Mouse (Mus musculus) brain, embryonic 14.5 days (tissue): ENCODE data around the gene Gk5. TPM values are rescaled to one million over a fixed set of nuclear protein-coding genes. Genes with fewer than 3 reads are reported as not detected.
"Not testable (repeated sequence)": the region's sequence is repeated elsewhere in the genome, so short reads cannot be mapped to it uniquely, and the experiment has no call there.

ENCODE experiments used
- DNase-seq: peaks from one replicate; pipeline ENCODE4 v3.0.0-alpha.2; 2011; ENCODE audit warnings: low read depth
- CTCF ChIP-seq: fragments of 200-500 bp; IDR thresholded peaks from 2 replicates; pipeline ENCODE4 v1.5.1; 2012; ENCODE audit warnings: inconsistent platforms, mild to moderate bottlenecking, moderate library complexity, borderline replicate concordance; ENCODE audit not compliant: insufficient read depth, insufficient read length; ENCODE audit errors: extremely low read depth
- POLR2A ChIP-seq: fragments of 200-500 bp; IDR thresholded peaks from 2 replicates; pipeline ENCODE4 v1.6.1; 2012; ENCODE audit warnings: mild to moderate bottlenecking, inconsistent platforms, borderline replicate concordance; ENCODE audit not compliant: poor library complexity, insufficient read depth, insufficient read length, severe bottlenecking; ENCODE audit errors: extremely low read depth
- polyA plus RNA-seq: library from polyadenylated mRNA; depleted of rRNA; stranded (reverse); fragments of >200 nt; gene quantifications from 2 replicates; pipeline ENCODE4 v1.2.3, GENCODE M21; 2012

The Gk5 gene
- polyA plus RNA-seq, 1 experiment: 3.4 TPM

GRCm38 (mm10) chr9:96152801-96153200, 33.6 kb downstream of the Gk5 start:
- DNase-seq: no peak
- TF ChIP-seq CTCF (no peak), POLR2A (no peak)

- TF ChIP-seq POLR2A: no peak
- TF ChIP-seq CTCF: no peak
Observed at GRCm38 (mm10) chr9:96158431-96158830, 39.3 kb downstream of the Gk5 start.

DNA sequence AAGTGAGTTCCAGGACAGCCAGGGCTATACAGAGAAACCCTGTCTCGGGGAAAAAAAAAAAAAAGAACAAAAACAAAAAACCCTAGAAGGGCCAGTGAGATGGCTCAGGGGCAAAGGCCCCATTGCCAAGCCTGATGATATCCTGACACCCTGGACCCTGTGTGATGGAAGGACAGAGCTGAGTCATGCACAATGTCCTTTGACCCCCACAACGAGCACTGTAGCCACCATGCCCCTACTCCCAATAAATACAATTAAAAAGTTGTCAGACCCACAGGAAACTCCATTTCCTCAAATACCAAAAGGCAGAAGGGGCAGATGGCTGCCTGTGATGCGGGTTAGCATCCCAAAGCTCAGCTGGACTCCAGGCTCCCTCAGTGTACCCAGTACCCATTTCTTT, 39.9 kb downstream of the Gk5 start:
- TF ChIP-seq POLR2A: no peak
- TF ChIP-seq CTCF: no peak
- no peak for DNase-seq

More at GRCm38 (mm10) chr9:96158431-96158830, 39.3 kb downstream of the Gk5 start:
- no peak for DNase-seq

- TF ChIP-seq CTCF: no peak
- no peak for TF ChIP-seq POLR2A
- DNase-seq: no peak
Observed at GRCm38 (mm10) chr9:96160767-96161166, 41.6 kb downstream of the Gk5 start.

GRCm38 (mm10) chr9:96162421-96162820, 43.3 kb downstream of the Gk5 start:
- TF ChIP-seq POLR2A (no peak), CTCF (no peak)
- DNase-seq: peak; percentile 3

GRCm38 (mm10) chr9:96163443-96163842, 44.3 kb downstream of the Gk5 start:
- TF ChIP-seq POLR2A: no peak
- no peak for TF ChIP-seq CTCF

DNA sequence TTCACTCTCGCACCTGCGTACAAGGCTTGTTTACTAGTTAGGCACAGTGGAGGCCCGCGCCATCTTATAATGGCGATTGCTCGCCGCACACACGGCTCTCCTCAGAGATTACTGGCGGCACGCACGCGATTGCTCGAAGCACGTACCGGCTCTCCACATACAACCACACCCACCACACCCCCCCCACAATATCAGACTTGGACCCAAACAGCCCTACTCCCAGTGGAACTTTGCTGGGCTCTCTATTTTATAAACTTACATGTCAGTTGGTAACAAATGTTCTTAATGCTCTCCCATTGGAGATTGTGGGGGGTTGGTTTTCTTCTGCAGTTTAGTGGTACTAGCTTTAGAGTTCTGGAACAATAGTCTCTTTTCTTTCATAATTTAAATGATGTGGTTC, 44.8 kb downstream of the Gk5 start:
- DNase-seq: not testable (repeated sequence)

More at GRCm38 (mm10) chr9:96163443-96163842, 44.3 kb downstream of the Gk5 start:
- DNase-seq: no peak

- no peak for TF ChIP-seq POLR2A
- TF ChIP-seq CTCF: peak; percentile 89; the same call in 1 of the 2 replicates
- peak; percentile 67 for DNase-seq
Observed at GRCm38 (mm10) chr9:96167168-96167585, 48.0 kb downstream of the Gk5 start.

GRCm38 (mm10) chr9:96170600-96170999, 51.4 kb downstream of the Gk5 start:
- no peak for TF ChIP-seq POLR2A
- no peak for TF ChIP-seq CTCF
- no peak for DNase-seq

DNA sequence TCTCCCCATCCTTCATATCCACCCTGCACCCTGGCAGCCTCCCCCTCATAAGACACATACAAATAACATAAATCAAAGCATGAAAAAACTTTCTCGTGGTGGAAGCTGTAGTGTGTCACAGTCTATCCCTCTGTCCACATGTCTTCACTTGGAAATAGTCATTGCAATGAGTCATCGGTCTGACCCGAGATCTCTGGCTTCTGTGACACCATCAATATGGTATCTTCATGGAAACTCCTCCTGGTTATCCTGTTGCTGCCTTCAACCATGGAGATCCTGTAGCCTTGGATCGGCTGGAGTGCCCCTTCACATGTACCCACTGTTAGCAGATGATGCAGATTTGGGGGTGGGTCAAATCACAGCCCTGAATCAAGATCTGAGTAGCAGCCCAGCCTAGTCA, 65.7 kb downstream of the Gk5 start:
- TF ChIP-seq CTCF (no peak), POLR2A (no peak)
- no peak for DNase-seq

DNA sequence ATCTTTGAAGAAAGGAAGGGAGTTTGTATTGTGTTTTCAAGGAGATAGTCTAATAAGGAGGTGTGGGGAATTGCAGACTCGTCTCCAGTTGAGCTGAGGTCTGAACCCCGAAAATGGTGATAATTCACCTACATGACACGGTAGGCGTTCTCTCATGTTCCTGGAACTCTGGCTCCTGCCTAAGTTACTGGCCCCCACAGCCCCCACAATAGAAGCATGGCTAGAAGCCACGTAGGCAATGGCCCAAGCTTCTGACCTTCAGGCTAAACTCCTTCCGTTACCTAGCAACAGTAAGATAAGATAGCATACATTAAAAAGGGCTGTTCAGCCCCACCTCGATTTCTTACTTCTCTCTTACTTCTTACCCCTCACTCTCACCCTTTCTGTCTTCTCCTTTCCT, 67.5 kb downstream of the Gk5 start:
- DNase-seq: no peak
- no peak for TF ChIP-seq POLR2A
- TF ChIP-seq CTCF: no peak

DNA sequence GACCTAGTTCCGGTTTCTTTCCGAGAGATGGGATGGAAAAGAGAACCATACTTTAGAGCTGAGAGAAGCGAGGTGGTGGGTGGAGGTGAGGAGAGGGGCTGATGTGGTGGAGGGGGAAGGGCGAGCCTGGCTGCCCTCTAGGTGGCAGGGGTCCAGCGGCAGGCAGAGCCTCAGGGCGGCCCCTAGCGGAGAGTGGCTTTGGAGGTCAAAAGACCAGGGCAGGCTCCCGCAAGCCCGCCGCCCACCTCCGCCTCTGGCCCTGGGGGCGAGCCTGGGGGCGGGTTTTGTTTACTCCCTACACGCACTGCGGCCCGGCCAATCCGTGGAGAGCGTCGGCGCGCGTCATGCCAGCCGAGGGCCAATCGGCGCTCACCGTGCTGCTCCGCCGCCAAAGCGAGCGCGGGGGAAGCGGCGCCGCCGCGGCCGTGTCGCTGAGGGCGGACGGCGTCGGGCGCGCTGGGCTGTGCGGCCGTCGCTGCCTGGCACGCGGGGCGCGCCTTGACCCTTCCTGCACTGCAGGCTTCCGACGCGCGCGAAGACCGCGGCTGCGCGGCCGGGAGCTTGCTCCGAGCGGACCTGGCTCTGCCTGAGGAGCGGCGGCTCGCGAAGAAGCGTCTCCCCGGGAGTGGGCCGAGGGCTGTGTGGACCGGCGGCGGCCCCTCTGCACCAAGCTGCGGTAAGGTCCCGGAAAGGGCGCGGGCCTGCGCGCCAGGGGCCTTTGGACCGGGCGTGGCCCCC, 76.9 kb downstream of the Gk5 start, which contains the start of gene Tfdp2:
Tfdp2 (plus strand) TSS at position 391 of the 738 bp plus-strand sequence.
- TF ChIP-seq POLR2A: peak; percentile 78
- peak; percentile 19; the same call in 1 of the 2 replicates for TF ChIP-seq CTCF
- peak; percentile 97 for DNase-seq

- DNase-seq: peak; percentile 56
- TF ChIP-seq POLR2A (no peak), CTCF (peak; percentile 20; the same call in 1 of the 2 replicates)
Observed at GRCm38 (mm10) chr9:96196636-96197181, 77.5 kb downstream of the Gk5 start.

DNA sequence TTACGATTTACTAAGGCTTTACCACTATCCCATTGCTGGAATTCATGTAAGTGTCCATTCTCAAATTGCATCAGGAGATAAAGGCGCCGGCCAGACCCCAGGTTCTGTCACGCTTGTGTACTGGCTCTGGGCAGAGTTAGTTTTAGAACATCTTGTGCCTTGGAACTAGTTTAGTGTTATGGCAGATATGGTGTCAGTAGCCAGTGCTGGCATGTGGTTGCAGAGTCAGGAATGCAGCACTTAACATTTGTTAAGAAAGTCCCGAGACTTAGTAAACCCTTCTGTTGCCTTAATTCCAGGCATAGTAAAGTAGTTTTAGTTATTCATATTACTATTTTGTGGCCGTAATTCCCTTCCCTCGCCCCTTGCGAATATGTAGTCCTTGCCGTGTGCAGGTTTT, 78.6 kb downstream of the Gk5 start:
- no peak for TF ChIP-seq POLR2A
- no peak for TF ChIP-seq CTCF
- DNase-seq: no peak
